Mouse (Mus musculus) forebrain, embryonic 12.5 days (tissue): ENCODE data around the gene Ttc41. TPM values are rescaled to one million over a fixed set of nuclear protein-coding genes. Genes with fewer than 3 reads are reported as not detected.

Experiments used
- ATAC-seq: fragments of 200-750 bp; cut with Nextera tagmentation; 2 replicates; pipeline ENCODE4 v1.8.0; 2017; ENCODE audit warnings: moderate TSS enrichment; ENCODE audit not compliant: low FRiP score
- H3K27ac ChIP-seq: fragments of 300-500 bp; sonication (generic); 2 replicates; pipeline ENCODE4 v1.5.1; 2016; ENCODE audit warnings: mild to moderate bottlenecking
- H3K27me3 ChIP-seq: fragments of 300-500 bp; sonication (generic); 2 replicates; pipeline ENCODE4 v1.6.1; 2016; ENCODE audit warnings: mild to moderate bottlenecking
- H3K36me3 ChIP-seq: fragments of 300-500 bp; sonication (generic); replicated peaks from 2 replicates; pipeline ENCODE4 v1.6.1; 2016; ENCODE audit warnings: mild to moderate bottlenecking
- H3K4me1 ChIP-seq: fragments of 300-500 bp; sonication (generic); 2 replicates; pipeline ENCODE4 v1.6.1; 2016
- H3K4me2 ChIP-seq: fragments of 300-500 bp; sonication (generic); 2 replicates; pipeline ENCODE4 v1.6.1; 2016; ENCODE audit warnings: mild to moderate bottlenecking, moderate library complexity
- H3K4me3 ChIP-seq: fragments of 300-500 bp; sonication (generic); replicated peaks from 2 replicates; pipeline ENCODE4 v1.5.1; 2016; ENCODE audit warnings: mild to moderate bottlenecking
- H3K9ac ChIP-seq: fragments of 300-500 bp; sonication (generic); 2 replicates; pipeline ENCODE4 v1.6.1; 2016; ENCODE audit warnings: mild to moderate bottlenecking
- H3K9me3 ChIP-seq: fragments of 300-500 bp; sonication (generic); 2 replicates; pipeline ENCODE4 v1.6.1; 2016
- WGBS: fragments of 180-500 bp; shearing (Covaris S2); methylation state at CpG from one replicate; pipeline ENCODE4 v1.1.7; 2016; 5-methylcytosine and 5-hydroxymethylcytosine counted together
- polyA plus RNA-seq: library from polyadenylated mRNA; unstranded; fragments of >200 nt; fragmentation: Nextera tagmentation; extraction: Ambion mirVana; gene quantifications from 2 replicates; pipeline ENCODE4 v1.2.1, GENCODE M21; 2016

Gene Ttc41
- polyA plus RNA-seq, 1 experiment from 2014 or later, result 2.9 TPM

DNA sequence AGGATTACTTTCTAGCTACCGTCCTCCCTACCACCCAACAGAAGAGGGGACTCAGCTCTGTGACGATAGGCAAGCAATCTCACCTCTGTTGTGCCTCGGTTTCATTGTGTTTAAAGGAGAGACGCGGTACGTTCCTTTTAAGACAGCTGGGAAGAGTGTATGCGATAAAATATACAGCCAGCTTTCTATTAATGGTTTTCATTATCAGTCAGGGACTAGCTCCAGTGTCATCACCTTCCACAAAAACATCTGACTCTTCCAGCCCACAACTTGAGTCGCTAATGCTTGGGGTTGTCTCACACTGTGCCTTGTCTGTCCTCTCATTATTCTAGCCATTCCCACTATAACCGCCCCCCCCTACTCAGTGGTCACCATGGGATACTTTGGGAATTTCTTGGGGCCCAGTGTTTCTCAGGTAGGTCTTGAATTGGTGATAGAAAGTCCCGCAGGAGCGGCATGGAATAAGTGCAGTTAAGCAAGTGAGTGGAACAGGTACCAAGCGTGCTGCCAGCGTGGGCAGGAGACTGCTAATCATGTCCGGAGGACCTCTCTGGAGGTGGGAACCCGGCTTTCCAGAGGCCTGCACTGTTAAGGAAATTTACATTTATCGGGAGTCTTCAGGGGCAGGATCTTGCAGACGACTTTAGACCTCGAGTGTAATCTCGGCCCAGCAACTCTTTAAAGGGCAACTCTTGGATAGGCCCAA lies 72.2 kb downstream of the Ttc41 start:
- 44% methylated on average over 19 of the region's 19 CpGs for WGBS
- peak overlapping the region; percentile 96 for H3K4me2 ChIP-seq
- peaks cover 31% of the 10 kb centered on the region for H3K4me1 ChIP-seq
- ATAC-seq, result no peak
- H3K4me3 ChIP-seq, result peak overlapping the region; percentile 61
- no peak overlapping the region for H3K27ac ChIP-seq
- H3K36me3 ChIP-seq, result no peaks in the 10 kb centered on the region
- H3K27me3 ChIP-seq, result peaks cover 6% of the 10 kb centered on the region; the same call in 1 of the 2 replicates
- no peaks in the 10 kb centered on the region for H3K9me3 ChIP-seq
- H3K9ac ChIP-seq, result peak overlapping the region; percentile 59

GRCm38 (mm10) chr10:86778398-86779116 lies 72.9 kb downstream of the Ttc41 start, which contains the start of gene Nt5dc3:
Gene Nt5dc3 (plus strand): TSS chr10:86779005.
- Histone ChIP-seq H3K9me3 (no peaks in the 10 kb centered on the region), H3K9ac (peak within 1 kb of the TSS; percentile 67), H3K36me3 (no peaks in the 10 kb centered on the region), H3K4me1 (peaks cover 33% of the 10 kb centered on the region), H3K4me3 (peak within 1 kb of the TSS; percentile 61), H3K27me3 (peaks cover 6% of the 10 kb centered on the region; the same call in 1 of the 2 replicates), H3K4me2 (peak within 1 kb of the TSS; percentile 96), H3K27ac (peak within 1 kb of the TSS; percentile 44)
- peak; percentile 95 for ATAC-seq
- under 1% methylated on average over 44 of the region's 44 CpGs for WGBS

DNA sequence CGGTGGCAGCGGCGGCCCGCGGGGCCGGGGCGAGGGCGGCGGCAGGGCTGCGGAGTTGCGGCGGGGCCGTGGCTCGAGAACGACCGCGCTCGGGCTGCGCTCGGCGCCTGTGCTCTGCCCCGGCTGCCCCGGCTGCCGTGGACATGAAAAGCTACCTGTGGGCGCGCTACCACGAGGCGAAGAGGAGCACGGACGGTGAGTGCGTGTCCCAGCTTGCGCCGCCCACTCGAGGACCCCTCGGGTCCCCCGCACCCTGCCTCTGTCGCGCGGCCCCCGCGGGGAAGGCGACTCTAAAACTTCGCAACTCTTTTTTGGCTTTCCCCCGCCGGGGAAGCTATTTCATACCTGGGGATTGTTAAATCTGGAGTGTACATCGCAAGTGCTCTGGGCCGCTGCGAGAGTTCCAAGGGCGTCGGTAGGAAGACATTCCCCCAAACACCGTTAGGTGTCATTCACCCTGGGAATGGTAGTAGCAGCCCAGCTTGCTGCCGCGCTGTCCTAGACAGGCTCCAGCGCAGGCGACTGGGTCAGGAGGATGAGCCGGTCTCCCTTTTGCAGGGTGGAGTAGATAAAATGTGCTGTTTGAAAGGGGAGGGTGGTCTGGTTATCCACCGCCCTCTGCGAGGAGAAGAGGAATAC lies 73.6 kb downstream of the Ttc41 start:
- peaks cover 33% of the 10 kb centered on the region for H3K4me1 ChIP-seq
- WGBS, result under 1% methylated on average over 56 of the region's 58 CpGs
- peak; percentile 62 for ATAC-seq

GRCm38 (mm10) chr10:86779816-86780500 lies 74.3 kb downstream of the Ttc41 start:
- Histone ChIP-seq H3K4me1 (peaks cover 33% of the 10 kb centered on the region), H3K9me3 (no peaks in the 10 kb centered on the region), H3K36me3 (no peaks in the 10 kb centered on the region), H3K9ac (peak overlapping the region; percentile 67), H3K4me2 (peak overlapping the region; percentile 96), H3K4me3 (peak overlapping the region; percentile 61), H3K27ac (no peak overlapping the region), H3K27me3 (peaks cover 6% of the 10 kb centered on the region; the same call in 1 of the 2 replicates)
- WGBS, result 19% methylated on average over 12 of the region's 12 CpGs
- no peak for ATAC-seq

More for the DNA sequence above, 73.6 kb downstream of the Ttc41 start:
- H3K27me3 ChIP-seq, result peaks cover 6% of the 10 kb centered on the region; the same call in 1 of the 2 replicates
- H3K9ac ChIP-seq, result peak overlapping the region; percentile 67
- no peaks in the 10 kb centered on the region for H3K9me3 ChIP-seq
- H3K4me3 ChIP-seq, result peak overlapping the region; percentile 61
- peak overlapping the region; percentile 96 for H3K4me2 ChIP-seq
- no peaks in the 10 kb centered on the region for H3K36me3 ChIP-seq
- H3K27ac ChIP-seq, result peak overlapping the region; percentile 44

GRCm38 (mm10) chr10:86781641-86782040 lies 76.0 kb downstream of the Ttc41 start:
- no peak for ATAC-seq
- H3K4me1 ChIP-seq, result peaks cover 33% of the 10 kb centered on the region
- no peak overlapping the region; the same call in 1 of the 2 replicates for H3K4me2 ChIP-seq
- H3K36me3 ChIP-seq, result no peaks in the 10 kb centered on the region
- H3K27ac ChIP-seq, result peak overlapping the region; percentile 56; the same call in 1 of the 2 replicates
- 27% methylated on average over 5 of the region's 5 CpGs for WGBS
- no peaks in the 10 kb centered on the region for H3K9me3 ChIP-seq
- H3K27me3 ChIP-seq, result peaks cover 6% of the 10 kb centered on the region; the same call in 1 of the 2 replicates
- no peak overlapping the region for H3K4me3 ChIP-seq
- H3K9ac ChIP-seq, result no peak overlapping the region

DNA sequence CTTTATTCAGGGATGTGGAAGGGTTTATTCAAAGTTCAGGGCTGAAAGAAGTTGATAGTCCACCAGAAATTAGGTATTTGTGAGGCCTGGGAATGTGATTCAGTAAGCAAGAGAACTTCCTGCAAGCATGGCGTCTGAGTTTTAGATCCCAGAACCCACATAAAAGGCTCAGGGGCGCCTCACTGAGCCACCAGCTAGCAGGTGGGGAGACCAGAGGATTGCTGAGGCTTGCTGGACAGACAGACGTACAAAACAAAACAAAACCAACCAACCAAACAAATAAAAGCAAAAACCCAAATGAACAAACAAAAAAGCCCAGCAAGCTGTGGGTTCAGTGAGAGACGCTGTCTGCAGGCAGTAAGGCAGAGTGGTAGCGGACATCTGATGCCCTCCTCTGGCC lies 77.0 kb downstream of the Ttc41 start:
- H3K27ac ChIP-seq, result peak overlapping the region; percentile 59

GRCm38 (mm10) chr10:86783561-86783960 lies 78.0 kb downstream of the Ttc41 start:
- no peaks in the 10 kb centered on the region for H3K9me3 ChIP-seq

More for the DNA sequence above, 77.0 kb downstream of the Ttc41 start:
- no peaks in the 10 kb centered on the region for H3K9me3 ChIP-seq
- H3K4me2 ChIP-seq, result no peak overlapping the region
- peaks cover 31% of the 10 kb centered on the region for H3K4me1 ChIP-seq
- no peak overlapping the region for H3K9ac ChIP-seq
- H3K36me3 ChIP-seq, result no peaks in the 10 kb centered on the region
- ATAC-seq, result no peak
- H3K4me3 ChIP-seq, result no peak overlapping the region
- WGBS, result 31% methylated on average over 5 of the region's 5 CpGs
- H3K27me3 ChIP-seq, result peaks cover 6% of the 10 kb centered on the region; the same call in 1 of the 2 replicates

GRCm38 (mm10) chr10:86784126-86784675 lies 78.6 kb downstream of the Ttc41 start:
- WGBS, result 85% methylated on average over 5 of the region's 5 CpGs
- H3K36me3 ChIP-seq, result no peaks in the 10 kb centered on the region
- no peaks in the 10 kb centered on the region for H3K9me3 ChIP-seq
- no peak overlapping the region for H3K9ac ChIP-seq
- H3K4me2 ChIP-seq, result no peak overlapping the region
- ATAC-seq, result no peak
- peaks cover 6% of the 10 kb centered on the region; the same call in 1 of the 2 replicates for H3K27me3 ChIP-seq
- no peak overlapping the region for H3K4me3 ChIP-seq
- H3K4me1 ChIP-seq, result peaks cover 30% of the 10 kb centered on the region
- H3K27ac ChIP-seq, result no peak overlapping the region

More at GRCm38 (mm10) chr10:86783561-86783960, 78.0 kb downstream of the Ttc41 start:
- Histone ChIP-seq H3K27me3 (peaks cover 6% of the 10 kb centered on the region; the same call in 1 of the 2 replicates), H3K36me3 (no peaks in the 10 kb centered on the region), H3K4me3 (no peak overlapping the region), H3K9ac (no peak overlapping the region), H3K4me2 (no peak overlapping the region), H3K27ac (no peak overlapping the region), H3K4me1 (peaks cover 30% of the 10 kb centered on the region)
- ATAC-seq, result no peak
- 85% methylated on average over 5 of the region's 5 CpGs for WGBS

- WGBS, result 76% methylated on average over 2 of the region's 2 CpGs
- H3K9me3 ChIP-seq, result no peaks in the 10 kb centered on the region
- H3K27me3 ChIP-seq, result no peaks in the 10 kb centered on the region
- H3K27ac ChIP-seq, result no peak overlapping the region
- no peak overlapping the region for H3K4me3 ChIP-seq
- H3K9ac ChIP-seq, result no peak overlapping the region
- no peak overlapping the region for H3K4me2 ChIP-seq
- no peak for ATAC-seq
- no peaks in the 10 kb centered on the region for H3K36me3 ChIP-seq
- peaks cover 20% of the 10 kb centered on the region for H3K4me1 ChIP-seq
Observed at GRCm38 (mm10) chr10:86785396-86785795, 79.8 kb downstream of the Ttc41 start.

GRCm38 (mm10) chr10:86786083-86786482 lies 80.5 kb downstream of the Ttc41 start:
- Histone ChIP-seq H3K9ac (no peak overlapping the region), H3K4me1 (peaks cover 20% of the 10 kb centered on the region), H3K4me2 (no peak overlapping the region), H3K4me3 (no peak overlapping the region), H3K36me3 (no peaks in the 10 kb centered on the region), H3K9me3 (no peaks in the 10 kb centered on the region), H3K27me3 (no peaks in the 10 kb centered on the region), H3K27ac (no peak overlapping the region)
- WGBS, result 93% methylated on average over 5 of the region's 5 CpGs
- ATAC-seq, result no peak

GRCm38 (mm10) chr10:86788193-86788592 lies 82.6 kb downstream of the Ttc41 start:
- H3K4me2 ChIP-seq, result no peak overlapping the region
- no peak overlapping the region for H3K4me3 ChIP-seq
- no peak overlapping the region for H3K9ac ChIP-seq
- H3K4me1 ChIP-seq, result peaks cover 7% of the 10 kb centered on the region; the same call in 1 of the 2 replicates
- WGBS, result 42% methylated on average over 5 of the region's 5 CpGs
- no peaks in the 10 kb centered on the region for H3K27me3 ChIP-seq
- no peaks in the 10 kb centered on the region for H3K36me3 ChIP-seq
- no peaks in the 10 kb centered on the region for H3K9me3 ChIP-seq
- no peak overlapping the region for H3K27ac ChIP-seq
- ATAC-seq, result no peak
